Mouse (Mus musculus) hindbrain, postnatal 0 days (tissue): ENCODE data around the gene Fam214b. TPM values are rescaled to one million over a fixed set of nuclear protein-coding genes. Genes with fewer than 3 reads are reported as not detected.

Experiments used
- ATAC-seq: fragments of 200-750 bp; cut with Nextera tagmentation; 2 replicates; pipeline ENCODE4 v1.8.0; 2017; ENCODE audit warnings: mild to moderate bottlenecking, moderate TSS enrichment, moderate library complexity
- DNase-seq: peaks from one replicate; pipeline ENCODE4 v3.0.0-alpha.2; 2015; ENCODE audit warnings: low spot score
- H3K27ac ChIP-seq: fragments of 300-500 bp; sonication (generic); 2 replicates; pipeline ENCODE4 v1.5.1; 2014; ENCODE audit warnings: mild to moderate bottlenecking
- H3K27me3 ChIP-seq: fragments of 300-500 bp; sonication (generic); 2 replicates; pipeline ENCODE4 v1.6.1; 2014; ENCODE audit warnings: low read length, mixed read lengths; ENCODE audit not compliant: insufficient read depth
- H3K36me3 ChIP-seq: fragments of 300-500 bp; sonication (generic); 2 replicates; pipeline ENCODE4 v1.6.1; 2014; ENCODE audit warnings: low read length, mixed read lengths; ENCODE audit not compliant: insufficient read depth
- H3K4me1 ChIP-seq: fragments of 300-500 bp; sonication (generic); 2 replicates; pipeline ENCODE4 v1.6.1; 2014; ENCODE audit warnings: antibody characterized with exemption, low read length, mixed read lengths; ENCODE audit not compliant: insufficient read depth
- H3K4me2 ChIP-seq: fragments of 300-500 bp; sonication (generic); 2 replicates; pipeline ENCODE4 v1.6.1; 2014; ENCODE audit warnings: low read depth, mild to moderate bottlenecking, low read length, moderate library complexity, mixed read lengths
- H3K4me3 ChIP-seq: fragments of 300-500 bp; sonication (generic); 2 replicates; pipeline ENCODE4 v1.5.1; 2014; ENCODE audit warnings: low read length
- H3K9ac ChIP-seq: fragments of 300-500 bp; sonication (generic); replicated peaks from 2 replicates; pipeline ENCODE4 v1.6.1; 2014; ENCODE audit warnings: mild to moderate bottlenecking, low read length, moderate library complexity, mixed read lengths
- H3K9me3 ChIP-seq: fragments of 300-500 bp; sonication (generic); 2 replicates; pipeline ENCODE4 v1.6.1; 2016; ENCODE audit warnings: low read length, mixed read lengths
- CTCF ChIP-seq: IDR thresholded peaks from 2 replicates; pipeline ENCODE4 v1.5.1; 2016; ENCODE audit warnings: antibody characterized with exemption, control low read depth, low read depth
- WGBS: fragments of 180-500 bp; shearing (Covaris S2); extraction: QIAGEN DNeasy Blood & Tissue Kit; methylation state at CpG from one replicate; pipeline ENCODE4 v1.1.7; 2014; 5-methylcytosine and 5-hydroxymethylcytosine counted together
- polyA plus RNA-seq: library from polyadenylated mRNA; unstranded; fragments of >200 nt; fragmentation: Nextera tagmentation; extraction: Ambion mirVana; gene quantifications from 2 replicates; pipeline ENCODE4 v1.2.1, GENCODE M21; 2015
- total RNA-seq: library from RNA; depleted of rRNA; stranded (reverse); fragments of >200 nt; gene quantifications from 2 replicates; pipeline ENCODE4 v1.2.3, GENCODE M21; 2014

Fam214b gene
- total and polyA plus RNA-seq, 2 experiments from 2014 or later, result 25.0 to 36.0 TPM

- DNase-seq (no peak), ATAC-seq (no peak)
- H3K36me3 ChIP-seq, result peaks cover 42% of the 10 kb centered on the region
- no peak for TF ChIP-seq CTCF
- H3K27me3 ChIP-seq, result no peaks in the 10 kb centered on the region
- 94% methylated on average over 4 of the region's 4 CpGs for WGBS
- H3K4me1 ChIP-seq, result no peaks in the 10 kb centered on the region
- H3K9ac ChIP-seq, result no peak overlapping the region
- H3K4me2 ChIP-seq, result no peak overlapping the region
- H3K27ac ChIP-seq, result no peak overlapping the region
- no peaks in the 10 kb centered on the region for H3K9me3 ChIP-seq
- no peak overlapping the region for H3K4me3 ChIP-seq
Observed at GRCm38 (mm10) chr4:43018156-43018555, 27.9 kb downstream of the Fam214b start.

GRCm38 (mm10) chr4:43012091-43012490, 33.9 kb downstream of the Fam214b start:
- H3K4me1 ChIP-seq, result no peaks in the 10 kb centered on the region
- ATAC-seq, result no peak
- TF ChIP-seq CTCF, result no peak

GRCm38 (mm10) chr4:43010161-43011038, 35.6 kb downstream of the Fam214b start, which contains the start of gene Fancg:
Gene Fancg (minus strand): TSS chr4:43010506.
- H3K9me3 ChIP-seq, result no peaks in the 10 kb centered on the region
- H3K27ac ChIP-seq, result no peak within 1 kb of the TSS
- no peaks in the 10 kb centered on the region for H3K4me1 ChIP-seq
- H3K4me2 ChIP-seq, result peak within 1 kb of the TSS; percentile 92
- peak within 1 kb of the TSS; percentile 59 for H3K9ac ChIP-seq
- peak within 1 kb of the TSS; percentile 72 for H3K4me3 ChIP-seq
- TF ChIP-seq CTCF, result no peak
- under 1% methylated on average over 37 of the region's 37 CpGs for whole genome bisulfite sequencing
- ATAC-seq (peak; percentile 92), DNase-seq (peak; percentile 87)
- H3K27me3 ChIP-seq, result no peaks in the 10 kb centered on the region
- no peaks in the 10 kb centered on the region for H3K36me3 ChIP-seq

More at GRCm38 (mm10) chr4:43012091-43012490, 33.9 kb downstream of the Fam214b start:
- Histone ChIP-seq H3K27ac (no peak overlapping the region), H3K27me3 (no peaks in the 10 kb centered on the region), H3K9ac (no peak overlapping the region), H3K4me2 (no peak overlapping the region), H3K36me3 (peaks cover 4% of the 10 kb centered on the region; the same call in 1 of the 2 replicates), H3K9me3 (no peaks in the 10 kb centered on the region), H3K4me3 (no peak overlapping the region)
- 100% methylated on average over 1 of the region's 1 CpGs for WGBS
- DNase-seq, result no peak

DNA sequence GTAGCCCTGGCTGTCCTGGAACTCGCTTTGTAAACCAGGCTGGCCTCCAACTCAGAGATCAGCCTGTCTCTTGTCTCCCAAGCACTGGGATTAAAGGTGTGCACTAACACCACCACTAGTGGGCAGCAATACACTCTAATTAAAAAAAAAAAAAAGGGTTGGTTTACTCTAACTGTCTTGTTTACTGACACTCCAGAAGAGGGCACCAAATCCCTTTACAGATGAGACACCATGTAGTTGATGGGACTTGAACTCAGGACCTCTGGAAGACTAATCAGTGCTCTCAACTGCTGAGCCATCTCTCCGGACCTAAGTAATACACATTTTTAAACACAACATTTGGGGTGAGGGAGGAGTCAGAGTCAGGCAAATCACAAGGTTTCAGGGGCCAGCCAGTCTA, 40.3 kb downstream of the Fam214b start:
- TF ChIP-seq CTCF, result peak; percentile 60
- Histone ChIP-seq H3K9me3 (no peaks in the 10 kb centered on the region), H3K4me3 (no peak overlapping the region), H3K4me1 (no peaks in the 10 kb centered on the region), H3K27ac (no peak overlapping the region), H3K9ac (no peak overlapping the region), H3K4me2 (no peak overlapping the region), H3K36me3 (no peaks in the 10 kb centered on the region), H3K27me3 (no peaks in the 10 kb centered on the region)
- WGBS, result 64% methylated on average over 2 of the region's 2 CpGs
- no peak for ATAC-seq
- peak; percentile 45 for DNase-seq

DNA sequence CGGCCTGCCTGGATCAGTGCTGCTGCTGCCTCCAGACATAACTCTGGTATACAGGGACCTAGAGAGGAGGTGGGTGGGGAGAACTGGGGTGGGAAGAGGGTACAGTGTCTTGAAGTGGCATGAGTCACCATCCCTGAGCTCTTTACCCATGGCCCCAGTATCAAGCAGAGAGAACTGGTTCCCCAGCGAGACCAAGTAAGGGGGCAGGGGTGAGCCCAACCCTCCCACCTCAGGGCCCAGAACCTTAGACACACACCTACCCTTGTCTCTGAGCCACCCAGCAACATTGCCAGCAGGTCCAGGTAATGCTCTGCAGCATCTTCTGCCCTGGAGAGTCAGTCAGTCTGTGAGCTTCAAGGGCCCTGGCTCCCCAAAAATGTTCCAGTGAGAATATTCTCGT, 41.1 kb downstream of the Fam214b start:
- Histone ChIP-seq H3K4me1 (no peaks in the 10 kb centered on the region), H3K9ac (no peak overlapping the region), H3K4me2 (no peak overlapping the region), H3K9me3 (no peaks in the 10 kb centered on the region), H3K27me3 (no peaks in the 10 kb centered on the region), H3K36me3 (no peaks in the 10 kb centered on the region), H3K27ac (no peak overlapping the region), H3K4me3 (no peak overlapping the region)
- ATAC-seq (no peak), DNase-seq (no peak)
- WGBS, result 96% methylated on average over 3 of the region's 3 CpGs
- no peak for TF ChIP-seq CTCF

DNA sequence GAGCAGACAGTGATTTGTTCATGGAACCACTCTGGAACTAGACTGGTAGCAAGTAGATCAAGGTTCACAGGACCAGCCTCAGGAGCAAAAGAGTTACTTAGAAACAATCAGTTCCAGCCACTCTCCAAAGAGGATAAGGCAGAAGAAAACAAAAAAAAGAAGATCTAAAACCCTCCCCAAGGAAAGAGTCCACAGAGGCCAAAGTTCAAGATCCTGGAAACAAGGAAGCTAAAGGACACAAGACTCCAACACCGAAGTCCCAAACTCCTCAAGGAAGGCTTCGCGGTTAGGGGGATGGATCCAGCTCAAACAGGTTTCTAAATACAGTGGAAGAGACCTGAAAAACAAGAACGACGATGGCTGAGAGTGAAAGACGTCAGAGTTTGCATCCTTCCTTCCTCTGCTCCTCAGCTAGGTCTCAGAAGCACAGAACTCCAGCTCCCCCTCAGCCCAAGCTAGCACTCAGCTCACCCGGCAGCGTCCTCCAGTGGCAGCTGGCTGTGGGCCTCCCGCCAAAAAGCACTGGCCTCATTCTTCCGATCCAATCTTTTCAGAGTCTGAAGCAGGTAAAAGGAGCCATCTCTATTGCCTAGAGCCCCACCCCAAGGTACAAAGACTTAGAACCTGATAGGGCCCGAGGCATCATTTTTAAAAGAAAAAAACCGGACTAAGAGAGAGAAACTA, 43.1 kb downstream of the Fam214b start:
- ATAC-seq, result no peak
- H3K9me3 ChIP-seq, result no peaks in the 10 kb centered on the region
- no peak overlapping the region for H3K9ac ChIP-seq

More for the DNA sequence above, 43.1 kb downstream of the Fam214b start:
- Histone ChIP-seq H3K4me2 (no peak overlapping the region), H3K27ac (no peak overlapping the region), H3K4me1 (peaks cover 11% of the 10 kb centered on the region), H3K27me3 (no peaks in the 10 kb centered on the region), H3K36me3 (no peaks in the 10 kb centered on the region), H3K4me3 (no peak overlapping the region)
- no peak for DNase-seq
- no peak for TF ChIP-seq CTCF
- WGBS, result 76% methylated on average over 12 of the region's 12 CpGs
